Mouse (Mus musculus) G1E (cell line): ENCODE measurements around the gene Ttc26. TPM values are rescaled to one million over a fixed set of nuclear protein-coding genes. Genes with fewer than 3 reads are reported as not detected.
"Not testable (repeated sequence)": the region's sequence is repeated elsewhere in the genome, so short reads cannot be mapped to it uniquely, and the experiment has no call there.

ENCODE experiments used
- ATAC-seq: 2 replicates; pipeline ENCODE4 v1.8.0; 2016; ENCODE audit warnings: mild to moderate bottlenecking; ENCODE audit not compliant: insufficient number of reproducible peaks, poor library complexity, low FRiP score, severe bottlenecking; ENCODE audit errors: extremely low read depth
- DNase-seq: peaks from one replicate; pipeline ENCODE4 v3.0.0; 2012; ENCODE audit warnings: low spot score
- H3K27me3 ChIP-seq: 2 replicates; pipeline ENCODE4 v1.6.1; 2012; ENCODE audit warnings: mild to moderate bottlenecking, low read length, inconsistent platforms; ENCODE audit not compliant: insufficient read depth
- H3K36me3 ChIP-seq: replicated peaks from 2 replicates; pipeline ENCODE3; 2012; ENCODE audit warnings: mild to moderate bottlenecking, inconsistent platforms
- H3K4me1 ChIP-seq: 2 replicates; pipeline ENCODE4 v1.6.1; 2012; ENCODE audit warnings: low read depth, low read length, inconsistent platforms, mixed read lengths; ENCODE audit not compliant: insufficient read depth
- H3K4me3 ChIP-seq: 2 replicates; pipeline ENCODE4 v1.5.1; 2012; ENCODE audit warnings: low read depth, mild to moderate bottlenecking, inconsistent platforms, low read length, moderate library complexity, mixed read lengths
- H3K9me3 ChIP-seq: replicated peaks from 2 replicates; pipeline ENCODE4 v1.6.1; 2012; ENCODE audit warnings: inconsistent platforms
- CTCF ChIP-seq: IDR thresholded peaks from 2 replicates; pipeline ENCODE4 v1.5.1; 2012; ENCODE audit warnings: low read depth, low read length, inconsistent platforms, mixed read lengths
- GATA1 ChIP-seq: IDR thresholded peaks from 2 replicates; pipeline ENCODE4 v1.6.1; 2012; ENCODE audit warnings: borderline replicate concordance, low read length, inconsistent platforms, mixed read lengths
- GATA2 ChIP-seq: IDR thresholded peaks from 2 replicates; pipeline ENCODE4 v1.6.1; 2012; ENCODE audit warnings: low read depth, low read length, inconsistent platforms, borderline replicate concordance
- POLR2AphosphoS5 ChIP-seq: IDR thresholded peaks from 2 replicates; pipeline ENCODE4 v1.6.1; 2012; ENCODE audit warnings: low read depth, low read length, inconsistent platforms; ENCODE audit not compliant: insufficient replicate concordance
- TAL1 ChIP-seq: conservative IDR thresholded peaks from 2 replicates; pipeline ENCODE4 v1.6.1; 2012; ENCODE audit warnings: low read depth, low read length, inconsistent platforms, mixed read lengths
- polyA plus RNA-seq: library from polyadenylated mRNA; stranded (reverse); fragments of >175 nt; gene quantifications from 2 replicates; pipeline ENCODE4 v1.2.3, GENCODE M21; 2012
- total RNA-seq, 2 experiments: library from RNA; stranded (forward) in 1 of 2; stranded (reverse) in 1 of 2; fragments of 200-1000 nt in 1 of 2; fragments of >200 nt in 1 of 2; fragmentation: Nextera tagmentation in 1 of 2; gene quantifications; 2 replicates each; pipeline ENCODE4 v1.2.3; 2014 to 2017

Ttc26 gene
- total and polyA plus RNA-seq, 3 experiments: 0.89 to 6.5 (median 5.9) TPM

GRCm38 (mm10) chr6:38389671-38390070 is 8.4 kb downstream of the Ttc26 start:
- no peak for ATAC-seq

GRCm38 (mm10) chr6:38432457-38432856 is 51.2 kb downstream of the Ttc26 start:
- not testable (repeated sequence) for H3K36me3 ChIP-seq, H3K9me3 ChIP-seq, ATAC-seq, DNase-seq, H3K27me3 ChIP-seq
- peaks cover 24% of the 10 kb centered on the region for H3K4me1 ChIP-seq
- peak overlapping the region; percentile 97 for H3K4me3 ChIP-seq

More at GRCm38 (mm10) chr6:38389671-38390070, 8.4 kb downstream of the Ttc26 start:
- Histone ChIP-seq H3K4me1 (no peaks in the 10 kb centered on the region), H3K4me3 (no peak overlapping the region), H3K36me3 (peaks cover 13% of the 10 kb centered on the region), H3K27me3 (no peaks in the 10 kb centered on the region), H3K9me3 (no peaks in the 10 kb centered on the region)
- no peak for DNase-seq
- TF ChIP-seq CTCF: 0 out of 2 replicates have a peak, but pooled peaks have one; percentile 10
- no peak for TF ChIP-seq POLR2AphosphoS5

- ATAC-seq: peak; percentile 95
- TF ChIP-seq TAL1 (no peak), GATA1 (no peak), POLR2AphosphoS5 (0 out of 2 replicates have a peak, but pooled peaks have one; percentile 25)
- peaks cover 28% of the 10 kb centered on the region for H3K4me1 ChIP-seq
- no peaks in the 10 kb centered on the region for H3K36me3 ChIP-seq
- no peaks in the 10 kb centered on the region for H3K9me3 ChIP-seq
- H3K4me3 ChIP-seq: peak within 1 kb of the TSS; percentile 97
- DNase-seq: peak; percentile 94
- H3K27me3 ChIP-seq: no peaks in the 10 kb centered on the region
Measured at GRCm38 (mm10) chr6:38433261-38434033, 52.2 kb downstream of the Ttc26 start, which contains the start of gene Ubn2. Gene Ubn2, plus strand, starts transcription at chr6:38433950.

- H3K27me3 ChIP-seq: no peaks in the 10 kb centered on the region
- H3K9me3 ChIP-seq: no peaks in the 10 kb centered on the region
- H3K36me3 ChIP-seq: peaks cover under 1% of the 10 kb centered on the region
- ATAC-seq (no peak), DNase-seq (peak; percentile 62)
- TF ChIP-seq CTCF (no peak), TAL1 (no peak), POLR2AphosphoS5 (no peak), GATA2 (no peak), GATA1 (no peak)
- H3K4me1 ChIP-seq: peaks cover 27% of the 10 kb centered on the region
- H3K4me3 ChIP-seq: peak overlapping the region; percentile 97
Measured at GRCm38 (mm10) chr6:38434055-38435023, 53.1 kb downstream of the Ttc26 start.

- Histone ChIP-seq H3K36me3 (peaks cover 53% of the 10 kb centered on the region), H3K4me3 (no peak overlapping the region), H3K4me1 (peaks cover 54% of the 10 kb centered on the region), H3K27me3 (no peaks in the 10 kb centered on the region), H3K9me3 (no peaks in the 10 kb centered on the region)
- peak; percentile 78 for ATAC-seq
- TF ChIP-seq TAL1: peak; percentile 25; the same call in 1 of the 2 replicates
- TF ChIP-seq GATA2: no peak
- TF ChIP-seq CTCF: no peak
- no peak for DNase-seq
Measured at GRCm38 (mm10) chr6:38443842-38444241, 62.6 kb downstream of the Ttc26 start.

GRCm38 (mm10) chr6:38448295-38448694 is 67.0 kb downstream of the Ttc26 start:
- no peak overlapping the region for H3K4me3 ChIP-seq
- no peaks in the 10 kb centered on the region for H3K27me3 ChIP-seq
- ATAC-seq: peak; percentile 75
- H3K4me1 ChIP-seq: peaks cover 44% of the 10 kb centered on the region
- no peak for DNase-seq
- H3K9me3 ChIP-seq: no peaks in the 10 kb centered on the region
- peaks cover 70% of the 10 kb centered on the region for H3K36me3 ChIP-seq
- TF ChIP-seq GATA1 (no peak), CTCF (no peak), GATA2 (no peak), TAL1 (peak; percentile 58), POLR2AphosphoS5 (no peak)
